Mouse (Mus musculus): Measurements from ENCODE around the gene Srr. TPM values are rescaled to one million over a fixed set of nuclear protein-coding genes. Genes with fewer than 3 reads are reported as not detected.

The Srr gene
- polyA plus RNA-seq, 1 experiment from 2014 or later, result 19.2 TPM

DNA sequence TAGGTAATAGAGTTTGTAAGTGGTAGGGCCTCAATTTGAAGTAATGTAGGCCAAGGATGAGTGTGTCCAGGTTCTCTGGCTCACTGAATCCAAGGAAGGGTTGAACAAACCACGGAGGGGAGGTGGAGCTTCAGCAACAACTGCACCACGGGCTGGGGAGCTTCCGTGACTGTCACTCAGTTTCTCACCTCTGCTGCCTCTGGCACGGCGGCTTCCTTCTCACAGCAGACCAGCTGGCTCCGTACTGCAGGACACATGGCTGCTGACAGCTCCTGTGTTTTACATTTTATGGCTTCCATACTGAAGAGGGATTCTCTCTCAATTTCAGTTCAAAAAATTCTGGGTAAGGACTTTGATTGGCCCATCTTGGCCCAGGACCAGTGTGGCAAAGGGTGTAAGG, 6.5 kb downstream of the Srr start:
- Histone ChIP-seq H3K4me3 (ENCODE audit: low read depth, low read length) (no peak overlapping the region), H3K36me3 (ENCODE audit: control insufficient read depth, insufficient read depth, low read length) (peaks cover 9% of the 10 kb centered on the region), H3K27ac (ENCODE audit: low read depth, low read length) (no peak overlapping the region), H3K4me1 (ENCODE audit: control insufficient read depth, insufficient read depth, low read length) (0 out of 2 replicates have a peak, but pooled peaks cover 7% of the 10 kb centered on the region), H3K4me2 (no peak overlapping the region), H3K27me3 (ENCODE audit: control insufficient read depth, insufficient read depth, low read length) (no peaks in the 10 kb centered on the region), H3K9me3 (replicated peaks; ENCODE audit: control insufficient read depth, low read length) (no peaks in the 10 kb centered on the region), H3K9ac (ENCODE audit: low read depth, low read length) (no peak overlapping the region)
- WGBS (ENCODE audit: insufficient replicate concordance), result 79% methylated on average over 6 of the region's 6 CpGs
- no peak for ATAC-seq (replicated peaks; ENCODE audit: insufficient number of reproducible peaks, low FRiP score, low TSS enrichment)

DNA sequence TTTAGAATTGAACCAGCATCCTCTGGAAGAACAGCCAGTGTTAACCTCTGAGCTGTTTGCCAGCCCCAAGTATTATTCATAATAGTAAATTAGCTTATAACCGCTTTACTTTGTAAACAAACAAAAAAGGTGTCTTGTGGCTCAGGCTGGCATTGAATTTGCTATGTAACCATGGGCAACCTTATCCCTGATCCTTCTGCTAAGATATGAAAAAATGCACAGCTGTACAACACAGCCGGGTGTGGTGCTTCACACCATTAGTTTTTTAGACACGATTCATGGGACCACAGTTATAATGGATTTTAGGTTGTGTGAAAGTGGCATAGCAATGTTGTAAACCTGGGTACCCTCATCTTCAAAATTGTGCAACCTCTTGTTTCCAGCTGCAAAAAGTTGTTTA, 13.3 kb downstream of the Srr start:
- peaks cover 6% of the 10 kb centered on the region for H3K36me3 ChIP-seq (ENCODE audit: control insufficient read depth, insufficient read depth, low read length)
- no peak overlapping the region for H3K27ac ChIP-seq (ENCODE audit: low read depth, low read length)
- no peaks in the 10 kb centered on the region for H3K9me3 ChIP-seq (replicated peaks; ENCODE audit: control insufficient read depth, low read length)
- no peaks in the 10 kb centered on the region for H3K27me3 ChIP-seq (ENCODE audit: control insufficient read depth, insufficient read depth, low read length)
- WGBS (ENCODE audit: insufficient replicate concordance), result 88% methylated on average over 3 of the region's 3 CpGs
- 0 out of 2 replicates have a peak, but pooled peaks cover 7% of the 10 kb centered on the region for H3K4me1 ChIP-seq (ENCODE audit: control insufficient read depth, insufficient read depth, low read length)
- H3K9ac ChIP-seq (ENCODE audit: low read depth, low read length), result no peak overlapping the region
- no peak overlapping the region for H3K4me3 ChIP-seq (ENCODE audit: low read depth, low read length)
- no peak overlapping the region for H3K4me2 ChIP-seq
- ATAC-seq (replicated peaks; ENCODE audit: insufficient number of reproducible peaks, low FRiP score, low TSS enrichment), result no peak

DNA sequence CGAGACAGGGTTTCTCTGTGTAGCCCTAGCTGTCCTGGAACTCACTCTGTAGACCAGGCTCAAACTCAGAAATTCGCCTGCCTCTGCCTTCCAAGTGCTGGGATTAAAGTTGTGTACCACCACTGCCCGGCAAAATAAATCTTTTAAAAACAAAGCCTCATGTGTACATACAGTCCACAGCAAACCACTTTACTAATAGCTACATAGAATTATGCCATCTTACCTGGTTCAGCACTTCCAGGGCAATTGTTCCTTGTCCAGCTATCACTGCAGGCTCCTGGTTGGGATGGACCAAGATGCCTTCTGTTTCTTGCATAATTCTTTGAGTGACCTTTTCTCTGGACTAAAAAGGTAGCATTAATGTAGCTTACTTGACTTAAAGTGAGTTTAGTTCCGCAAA, 15.8 kb downstream of the Srr start:
- Histone ChIP-seq H3K27ac (ENCODE audit: low read depth, low read length) (no peak overlapping the region), H3K27me3 (ENCODE audit: control insufficient read depth, insufficient read depth, low read length) (no peaks in the 10 kb centered on the region), H3K9me3 (replicated peaks; ENCODE audit: control insufficient read depth, low read length) (no peaks in the 10 kb centered on the region), H3K9ac (ENCODE audit: low read depth, low read length) (no peak overlapping the region), H3K36me3 (ENCODE audit: control insufficient read depth, insufficient read depth, low read length) (peaks cover 24% of the 10 kb centered on the region), H3K4me3 (ENCODE audit: low read depth, low read length) (no peak overlapping the region), H3K4me2 (no peak overlapping the region), H3K4me1 (ENCODE audit: control insufficient read depth, insufficient read depth, low read length) (no peaks in the 10 kb centered on the region)
- no peak for ATAC-seq (replicated peaks; ENCODE audit: insufficient number of reproducible peaks, low FRiP score, low TSS enrichment)
- 88% methylated on average over 4 of the region's 4 CpGs for WGBS (ENCODE audit: insufficient replicate concordance)

DNA sequence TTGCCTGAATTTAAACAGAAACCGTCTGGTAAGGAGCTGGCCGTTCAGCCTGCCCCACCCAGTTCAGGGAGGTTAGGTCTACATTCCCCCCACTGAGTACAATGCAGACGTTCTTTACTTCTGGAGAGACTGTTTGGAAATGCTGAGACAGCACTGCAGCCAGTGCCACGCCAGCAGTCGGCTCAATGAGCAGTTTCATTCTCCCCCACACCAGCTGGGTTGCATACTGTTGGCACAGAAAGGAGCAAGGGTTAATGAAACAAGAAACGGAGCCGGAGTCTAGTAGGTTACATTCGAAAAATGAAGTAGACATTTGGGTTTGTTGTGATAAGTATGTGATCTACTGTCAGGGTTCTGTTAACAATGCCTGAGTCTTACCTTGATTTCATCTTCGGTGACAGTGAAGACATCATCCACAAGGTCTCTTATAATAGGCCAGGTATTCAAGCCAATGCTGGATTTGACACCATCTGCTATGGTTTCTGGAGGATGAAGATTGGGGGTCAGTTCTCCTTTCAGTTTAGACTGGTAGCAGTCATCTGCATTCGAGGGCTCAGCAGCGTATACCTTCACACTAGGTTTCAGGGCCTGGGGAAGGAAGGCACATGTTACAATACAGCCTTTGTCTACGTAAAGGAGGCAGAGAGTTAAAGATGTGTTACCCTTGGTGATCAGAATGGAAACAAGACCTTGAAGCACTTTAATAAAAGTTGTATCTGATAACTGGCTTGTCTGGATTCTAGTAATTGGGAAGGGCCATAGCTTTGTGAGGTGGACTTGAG, 16.9 kb downstream of the Srr start:
- Histone ChIP-seq H3K9me3 (replicated peaks; ENCODE audit: control insufficient read depth, low read length) (no peaks in the 10 kb centered on the region), H3K4me2 (no peak overlapping the region), H3K4me1 (ENCODE audit: control insufficient read depth, insufficient read depth, low read length) (no peaks in the 10 kb centered on the region), H3K36me3 (ENCODE audit: control insufficient read depth, insufficient read depth, low read length) (peaks cover 24% of the 10 kb centered on the region), H3K27me3 (ENCODE audit: control insufficient read depth, insufficient read depth, low read length) (no peaks in the 10 kb centered on the region), H3K9ac (ENCODE audit: low read depth, low read length) (no peak overlapping the region), H3K27ac (ENCODE audit: low read depth, low read length) (no peak overlapping the region), H3K4me3 (ENCODE audit: low read depth, low read length) (no peak overlapping the region)
- WGBS (ENCODE audit: insufficient replicate concordance), result 81% methylated on average over 12 of the region's 12 CpGs
- no peak for ATAC-seq (replicated peaks; ENCODE audit: insufficient number of reproducible peaks, low FRiP score, low TSS enrichment)

DNA sequence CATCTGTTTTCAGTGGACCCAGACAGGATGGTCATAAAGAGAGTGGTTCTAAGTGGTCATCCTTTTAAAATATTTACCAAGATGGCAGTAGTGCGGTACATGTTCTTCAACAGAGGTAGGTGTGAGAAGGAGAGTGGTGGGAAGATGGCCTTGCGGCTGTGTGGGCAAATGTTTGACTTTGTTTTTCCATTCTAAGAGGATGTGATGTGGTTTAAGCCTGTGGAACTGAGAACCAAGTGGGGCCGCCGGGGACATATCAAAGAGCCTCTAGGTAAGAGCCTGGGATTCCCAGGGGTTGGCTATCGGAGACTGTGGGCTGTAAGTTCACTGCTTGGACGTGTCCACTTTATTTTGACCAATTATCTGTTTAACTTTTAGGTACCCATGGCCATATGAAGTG, 17.9 kb downstream of the Srr start:
- H3K36me3 ChIP-seq (ENCODE audit: control insufficient read depth, insufficient read depth, low read length), result peaks cover 27% of the 10 kb centered on the region
- H3K4me2 ChIP-seq, result no peak overlapping the region
- WGBS (ENCODE audit: insufficient replicate concordance), result 93% methylated on average over 6 of the region's 6 CpGs
- H3K4me1 ChIP-seq (ENCODE audit: control insufficient read depth, insufficient read depth, low read length), result no peaks in the 10 kb centered on the region
- ATAC-seq (replicated peaks; ENCODE audit: insufficient number of reproducible peaks, low FRiP score, low TSS enrichment), result no peak
- H3K4me3 ChIP-seq (ENCODE audit: low read depth, low read length), result no peak overlapping the region
- H3K9ac ChIP-seq (ENCODE audit: low read depth, low read length), result no peak overlapping the region
- no peaks in the 10 kb centered on the region for H3K9me3 ChIP-seq (replicated peaks; ENCODE audit: control insufficient read depth, low read length)
- no peak overlapping the region for H3K27ac ChIP-seq (ENCODE audit: low read depth, low read length)
- no peaks in the 10 kb centered on the region for H3K27me3 ChIP-seq (ENCODE audit: control insufficient read depth, insufficient read depth, low read length)

DNA sequence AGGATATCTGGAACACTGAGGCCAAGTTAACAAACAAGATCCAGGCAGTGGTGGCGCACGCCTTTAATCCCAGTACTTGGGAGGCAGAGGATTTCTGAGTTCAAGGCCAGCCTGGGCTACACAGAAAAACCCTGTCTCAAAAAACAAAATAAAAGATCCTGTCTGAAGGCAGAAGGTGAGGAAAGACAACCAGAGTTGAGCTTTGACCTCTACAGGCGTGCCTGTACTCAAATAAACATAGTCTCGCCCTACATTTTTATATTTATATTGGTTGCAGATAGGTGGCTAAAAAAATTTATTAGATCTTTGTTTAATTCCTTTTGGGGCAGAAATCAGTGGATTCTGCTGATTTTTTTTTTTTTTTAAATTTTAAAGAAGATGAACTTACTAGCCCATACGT, 23.3 kb downstream of the Srr start:
- Histone ChIP-seq H3K4me2 (no peak overlapping the region), H3K27me3 (ENCODE audit: control insufficient read depth, insufficient read depth, low read length) (no peaks in the 10 kb centered on the region), H3K9me3 (replicated peaks; ENCODE audit: control insufficient read depth, low read length) (no peaks in the 10 kb centered on the region), H3K4me1 (ENCODE audit: control insufficient read depth, insufficient read depth, low read length) (peaks cover 5% of the 10 kb centered on the region; the same call in 1 of the 2 replicates), H3K9ac (ENCODE audit: low read depth, low read length) (no peak overlapping the region), H3K27ac (ENCODE audit: low read depth, low read length) (no peak overlapping the region), H3K36me3 (ENCODE audit: control insufficient read depth, insufficient read depth, low read length) (peaks cover 40% of the 10 kb centered on the region), H3K4me3 (ENCODE audit: low read depth, low read length) (no peak overlapping the region)
- no peak for ATAC-seq (replicated peaks; ENCODE audit: insufficient number of reproducible peaks, low FRiP score, low TSS enrichment)
- WGBS (ENCODE audit: insufficient replicate concordance), result 87% methylated on average over 5 of the region's 5 CpGs

- no peak for ATAC-seq (replicated peaks; ENCODE audit: insufficient number of reproducible peaks, low FRiP score, low TSS enrichment)
- Histone ChIP-seq H3K9me3 (replicated peaks; ENCODE audit: control insufficient read depth, low read length) (no peaks in the 10 kb centered on the region), H3K36me3 (ENCODE audit: control insufficient read depth, insufficient read depth, low read length) (peaks cover 32% of the 10 kb centered on the region), H3K27me3 (ENCODE audit: control insufficient read depth, insufficient read depth, low read length) (no peaks in the 10 kb centered on the region), H3K4me1 (ENCODE audit: control insufficient read depth, insufficient read depth, low read length) (peaks cover 5% of the 10 kb centered on the region; the same call in 1 of the 2 replicates), H3K9ac (ENCODE audit: low read depth, low read length) (no peak overlapping the region), H3K4me3 (ENCODE audit: low read depth, low read length) (no peak overlapping the region), H3K4me2 (no peak overlapping the region), H3K27ac (ENCODE audit: low read depth, low read length) (no peak overlapping the region)
- 86% methylated on average over 6 of the region's 6 CpGs for WGBS (ENCODE audit: insufficient replicate concordance)
These were observed 24.2 kb downstream of the Srr start for GRCm38 (mm10) chr11:74901555-74901954.

DNA sequence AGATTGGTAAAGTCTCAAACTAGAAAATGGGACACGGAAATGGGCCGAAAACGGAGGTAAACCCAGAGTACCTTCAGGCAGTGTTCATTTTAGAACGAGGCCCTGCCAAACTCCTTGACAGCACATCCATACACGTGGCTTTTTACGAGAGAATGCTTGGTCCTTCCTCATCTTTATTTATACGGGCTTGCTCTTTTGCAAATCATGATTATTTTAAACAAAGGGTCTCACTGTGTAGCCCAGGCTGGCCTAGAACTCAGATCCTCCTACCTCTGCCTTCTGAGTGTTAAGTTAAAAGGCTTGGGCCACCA, 27.3 kb downstream of the Srr start:
- H3K36me3 ChIP-seq (ENCODE audit: control insufficient read depth, insufficient read depth, low read length), result peaks cover 22% of the 10 kb centered on the region; the same call in 1 of the 2 replicates
- ATAC-seq (replicated peaks; ENCODE audit: insufficient number of reproducible peaks, low FRiP score, low TSS enrichment), result no peak
- H3K27ac ChIP-seq (ENCODE audit: low read depth, low read length), result peak overlapping the region; percentile 79
- H3K4me3 ChIP-seq (ENCODE audit: low read depth, low read length), result peak overlapping the region; percentile 91
- peaks cover 5% of the 10 kb centered on the region; the same call in 1 of the 2 replicates for H3K4me1 ChIP-seq (ENCODE audit: control insufficient read depth, insufficient read depth, low read length)
- no peaks in the 10 kb centered on the region for H3K27me3 ChIP-seq (ENCODE audit: control insufficient read depth, insufficient read depth, low read length)
- no peaks in the 10 kb centered on the region for H3K9me3 ChIP-seq (replicated peaks; ENCODE audit: control insufficient read depth, low read length)
- WGBS (ENCODE audit: insufficient replicate concordance), result 1% methylated on average over 7 of the region's 7 CpGs
- H3K4me2 ChIP-seq, result peak overlapping the region; percentile 94
- H3K9ac ChIP-seq (ENCODE audit: low read depth, low read length), result peak overlapping the region; percentile 82
